Mouse (Mus musculus): ENCODE measurements around the gene Lnx2. TPM values are rescaled to one million over a fixed set of nuclear protein-coding genes. Genes with fewer than 3 reads are reported as not detected.

Gene Lnx2
- polyA plus RNA-seq, 1 experiment from 2014 or later = 3.3 TPM

DNA sequence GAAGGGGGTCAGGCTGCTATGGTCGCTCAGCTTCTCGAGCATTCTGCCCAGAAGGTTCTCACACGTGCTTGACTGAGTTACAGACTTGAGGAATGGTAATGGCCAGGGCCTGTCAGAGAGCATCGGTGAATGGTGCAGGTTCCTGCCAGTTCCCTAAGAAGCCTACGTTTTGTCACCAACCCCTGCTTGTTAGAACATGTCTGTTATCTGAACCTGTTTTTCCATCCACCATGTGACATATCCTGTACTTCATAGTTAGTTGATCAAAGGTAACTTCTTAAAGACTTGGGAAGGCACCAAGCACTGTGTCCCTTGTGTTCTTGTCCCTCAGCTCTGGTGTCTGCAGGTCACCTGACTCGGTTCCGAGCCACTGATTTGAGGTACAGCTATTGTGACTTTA lies 22.3 kb upstream of the Lnx2 start:
- 78% methylated on average over 7 of the region's 7 CpGs for WGBS (ENCODE audit: insufficient replicate concordance)
- ATAC-seq (ENCODE audit: low read depth) (no peak), DNase-seq (no peak)
- H3K36me3 ChIP-seq = peaks cover 49% of the 10 kb centered on the region
- no peak overlapping the region for H3K9ac ChIP-seq
- H3K9me3 ChIP-seq (replicated peaks) = no peaks in the 10 kb centered on the region
- no peak overlapping the region for H3K4me2 ChIP-seq
- H3K27me3 ChIP-seq = no peaks in the 10 kb centered on the region
- no peak overlapping the region for H3K4me3 ChIP-seq (replicated peaks)
- H3K4me1 ChIP-seq (replicated peaks) = no peaks in the 10 kb centered on the region
- no peak overlapping the region for H3K27ac ChIP-seq

DNA sequence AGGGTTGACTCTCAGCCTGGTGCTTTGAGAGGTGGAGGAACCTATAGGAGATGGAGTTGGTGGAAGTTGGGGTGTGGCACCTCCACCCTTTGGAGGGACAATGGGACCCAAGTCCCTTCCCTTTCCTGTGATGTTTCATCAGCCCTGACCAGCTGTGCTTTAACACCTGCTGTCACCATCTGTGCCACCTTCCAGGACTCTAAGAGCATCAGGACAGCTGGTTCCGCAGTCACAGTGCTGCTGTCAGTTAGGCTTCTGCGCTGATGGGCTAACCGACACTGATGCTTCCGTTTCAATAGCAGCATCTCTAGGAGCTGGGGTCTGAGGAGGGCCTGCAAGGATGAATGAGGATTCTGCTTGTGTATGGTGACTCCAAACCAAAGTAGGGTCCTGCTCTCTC lies 20.2 kb upstream of the Lnx2 start:
- Histone ChIP-seq H3K9ac (no peak overlapping the region), H3K9me3 (replicated peaks) (no peaks in the 10 kb centered on the region), H3K4me1 (replicated peaks) (no peaks in the 10 kb centered on the region), H3K36me3 (peaks cover 34% of the 10 kb centered on the region), H3K4me3 (replicated peaks) (no peak overlapping the region), H3K4me2 (no peak overlapping the region), H3K27me3 (no peaks in the 10 kb centered on the region), H3K27ac (no peak overlapping the region)
- ATAC-seq (ENCODE audit: low read depth) (no peak), DNase-seq (no peak)
- 91% methylated on average over 4 of the region's 4 CpGs for WGBS (ENCODE audit: insufficient replicate concordance)

DNA sequence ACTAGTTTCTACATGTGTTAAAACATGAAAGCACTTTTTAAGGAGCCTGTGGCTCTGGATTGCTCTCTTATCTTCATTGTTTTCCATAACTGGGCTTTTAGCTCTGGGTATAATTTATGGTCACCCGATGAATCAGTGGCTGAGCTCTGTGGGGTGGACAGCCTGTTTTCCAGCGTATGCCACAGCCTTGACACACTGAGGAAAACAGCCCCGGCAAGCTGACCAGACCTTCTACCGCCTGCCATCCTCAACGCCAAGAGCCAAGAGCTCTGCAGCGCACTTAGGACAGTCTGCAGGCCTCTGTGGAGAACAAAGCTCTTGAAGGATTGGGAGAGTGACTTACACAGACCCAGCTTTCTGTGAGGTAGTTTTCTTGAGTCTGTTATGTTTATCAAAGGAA lies 17.9 kb upstream of the Lnx2 start:
- Histone ChIP-seq H3K9me3 (replicated peaks) (no peaks in the 10 kb centered on the region), H3K9ac (no peak overlapping the region), H3K27me3 (no peaks in the 10 kb centered on the region), H3K27ac (no peak overlapping the region), H3K36me3 (peaks cover 22% of the 10 kb centered on the region), H3K4me3 (replicated peaks) (no peak overlapping the region), H3K4me2 (no peak overlapping the region), H3K4me1 (replicated peaks) (no peaks in the 10 kb centered on the region)
- ATAC-seq (ENCODE audit: low read depth) = no peak
- no peak for DNase-seq
- 83% methylated on average over 6 of the region's 6 CpGs for WGBS (ENCODE audit: insufficient replicate concordance)

DNA sequence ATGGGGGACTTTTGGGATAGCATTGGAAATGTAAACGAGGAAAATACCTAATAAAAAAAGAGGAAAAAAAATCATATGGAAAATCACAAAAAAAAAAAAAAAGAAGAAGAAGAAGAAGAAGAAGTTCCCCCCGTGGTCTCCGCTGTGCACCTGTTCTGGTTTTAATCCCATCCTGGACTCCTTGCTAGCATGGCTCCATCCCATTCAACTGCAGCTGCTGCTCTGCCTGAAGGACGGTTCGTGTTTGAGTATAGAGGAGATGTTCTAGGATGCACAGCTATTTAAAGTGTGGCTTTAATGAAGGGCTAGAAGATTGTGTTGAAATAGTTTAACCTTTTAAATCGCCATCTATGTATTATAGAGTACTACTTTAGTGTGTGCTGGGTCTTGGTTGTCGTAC lies 16.1 kb upstream of the Lnx2 start:
- Histone ChIP-seq H3K4me2 (no peak overlapping the region), H3K36me3 (peaks cover 25% of the 10 kb centered on the region), H3K27ac (no peak overlapping the region), H3K4me1 (replicated peaks) (no peaks in the 10 kb centered on the region), H3K9me3 (replicated peaks) (no peaks in the 10 kb centered on the region), H3K9ac (no peak overlapping the region), H3K4me3 (replicated peaks) (no peak overlapping the region), H3K27me3 (no peaks in the 10 kb centered on the region)
- ATAC-seq (ENCODE audit: low read depth) = no peak
- 82% methylated on average over 7 of the region's 7 CpGs for WGBS (ENCODE audit: insufficient replicate concordance)
- no peak for DNase-seq

DNA sequence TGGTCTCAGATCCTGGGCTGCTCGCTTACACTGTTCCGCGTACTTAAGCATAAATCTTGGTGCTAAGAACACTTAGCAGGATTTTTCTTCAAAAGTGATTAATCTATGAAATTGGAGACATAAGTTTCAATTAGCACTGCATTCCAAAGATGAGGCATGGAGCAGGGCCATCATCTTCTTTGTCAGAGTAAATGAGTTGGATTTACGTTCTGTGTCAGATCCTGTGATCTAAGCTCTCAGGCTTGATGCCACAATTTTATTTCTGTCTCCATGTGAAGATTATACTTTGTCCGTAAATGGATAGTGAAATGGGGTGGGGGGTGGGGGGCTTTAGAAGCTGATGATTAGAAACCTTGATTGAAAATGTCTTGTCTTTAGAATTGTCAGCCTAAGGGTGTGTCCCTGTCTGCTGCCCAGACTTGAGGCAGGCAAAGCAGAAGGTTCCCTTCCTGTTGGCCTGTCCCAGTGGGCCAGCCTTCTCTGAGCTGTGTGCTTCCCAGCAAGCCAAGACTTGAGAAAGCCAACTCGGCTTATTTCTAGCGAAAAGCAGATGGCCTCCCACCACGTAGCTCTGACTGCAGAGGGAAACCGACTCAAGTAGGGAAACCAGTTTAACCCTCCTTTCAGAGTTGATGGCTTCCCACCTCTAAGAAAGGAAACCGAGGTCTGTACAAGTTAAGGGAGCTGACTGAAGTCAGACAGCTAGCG lies 14.0 kb upstream of the Lnx2 start:
- H3K4me3 ChIP-seq (replicated peaks) = no peak overlapping the region
- H3K9ac ChIP-seq = no peak overlapping the region
- no peak overlapping the region for H3K27ac ChIP-seq
- DNase-seq = no peak
- 79% methylated on average over 11 of the region's 11 CpGs for WGBS (ENCODE audit: insufficient replicate concordance)
- H3K9me3 ChIP-seq (replicated peaks) = no peaks in the 10 kb centered on the region
- peaks cover 35% of the 10 kb centered on the region for H3K36me3 ChIP-seq
- no peak overlapping the region for H3K4me2 ChIP-seq
- H3K27me3 ChIP-seq = no peaks in the 10 kb centered on the region
- H3K4me1 ChIP-seq (replicated peaks) = no peaks in the 10 kb centered on the region
- no peak for ATAC-seq (ENCODE audit: low read depth)

DNA sequence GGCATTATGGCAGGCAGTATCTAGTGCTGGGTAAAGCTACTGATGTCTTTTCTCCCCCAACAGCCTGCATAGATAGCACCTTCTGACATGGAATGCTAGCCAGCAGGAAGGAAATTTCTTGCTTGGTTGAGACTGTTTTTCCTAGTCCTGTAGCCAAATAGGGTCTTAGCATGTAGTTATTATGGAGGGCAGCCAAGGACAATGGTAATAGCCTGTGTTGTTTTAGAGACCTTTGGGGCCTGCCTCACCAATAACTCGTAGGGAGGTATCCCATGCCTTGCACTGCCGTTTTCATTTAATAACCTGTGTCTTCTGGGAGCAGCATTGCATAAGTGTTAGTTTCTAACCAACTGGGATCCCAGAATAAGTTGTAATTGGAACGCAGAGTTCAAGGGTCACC lies 13.4 kb upstream of the Lnx2 start:
- no peaks in the 10 kb centered on the region for H3K9me3 ChIP-seq (replicated peaks)
- H3K36me3 ChIP-seq = peaks cover 37% of the 10 kb centered on the region
- H3K4me3 ChIP-seq (replicated peaks) = no peak overlapping the region
- H3K27me3 ChIP-seq = no peaks in the 10 kb centered on the region
- H3K9ac ChIP-seq = no peak overlapping the region
- WGBS (ENCODE audit: insufficient replicate concordance) = 72% methylated on average over 3 of the region's 3 CpGs
- no peak for DNase-seq
- H3K4me1 ChIP-seq (replicated peaks) = no peaks in the 10 kb centered on the region
- H3K4me2 ChIP-seq = no peak overlapping the region
- no peak for ATAC-seq (ENCODE audit: low read depth)
- no peak overlapping the region for H3K27ac ChIP-seq

DNA sequence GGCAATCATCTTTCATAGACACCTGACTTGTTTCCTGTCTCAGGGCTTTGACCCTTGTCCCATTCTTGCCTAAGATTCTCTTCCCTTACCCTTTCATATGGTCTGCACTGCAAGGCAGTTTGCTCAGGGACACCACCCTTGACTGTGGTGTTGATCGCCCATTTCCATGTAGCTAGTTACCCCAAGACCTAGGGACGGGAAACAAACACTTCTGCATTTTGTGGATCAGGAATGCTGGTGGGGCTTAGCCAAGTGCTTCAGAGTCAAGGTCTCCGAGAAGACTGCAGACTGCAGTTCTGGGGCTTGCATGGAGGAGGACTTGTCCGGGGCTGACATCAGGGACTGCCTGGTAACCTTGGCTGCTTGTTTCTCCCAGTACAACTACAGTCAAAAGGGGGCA lies 10.4 kb upstream of the Lnx2 start:
- no peak overlapping the region for H3K4me2 ChIP-seq
- peaks cover 40% of the 10 kb centered on the region for H3K36me3 ChIP-seq
- H3K9me3 ChIP-seq (replicated peaks) = no peaks in the 10 kb centered on the region
- H3K4me1 ChIP-seq (replicated peaks) = no peaks in the 10 kb centered on the region
- no peak for ATAC-seq (ENCODE audit: low read depth)
- H3K27me3 ChIP-seq = no peaks in the 10 kb centered on the region
- H3K27ac ChIP-seq = no peak overlapping the region
- H3K4me3 ChIP-seq (replicated peaks) = no peak overlapping the region
- DNase-seq = no peak
- WGBS (ENCODE audit: insufficient replicate concordance) = 80% methylated on average over 4 of the region's 4 CpGs
- H3K9ac ChIP-seq = no peak overlapping the region

DNA sequence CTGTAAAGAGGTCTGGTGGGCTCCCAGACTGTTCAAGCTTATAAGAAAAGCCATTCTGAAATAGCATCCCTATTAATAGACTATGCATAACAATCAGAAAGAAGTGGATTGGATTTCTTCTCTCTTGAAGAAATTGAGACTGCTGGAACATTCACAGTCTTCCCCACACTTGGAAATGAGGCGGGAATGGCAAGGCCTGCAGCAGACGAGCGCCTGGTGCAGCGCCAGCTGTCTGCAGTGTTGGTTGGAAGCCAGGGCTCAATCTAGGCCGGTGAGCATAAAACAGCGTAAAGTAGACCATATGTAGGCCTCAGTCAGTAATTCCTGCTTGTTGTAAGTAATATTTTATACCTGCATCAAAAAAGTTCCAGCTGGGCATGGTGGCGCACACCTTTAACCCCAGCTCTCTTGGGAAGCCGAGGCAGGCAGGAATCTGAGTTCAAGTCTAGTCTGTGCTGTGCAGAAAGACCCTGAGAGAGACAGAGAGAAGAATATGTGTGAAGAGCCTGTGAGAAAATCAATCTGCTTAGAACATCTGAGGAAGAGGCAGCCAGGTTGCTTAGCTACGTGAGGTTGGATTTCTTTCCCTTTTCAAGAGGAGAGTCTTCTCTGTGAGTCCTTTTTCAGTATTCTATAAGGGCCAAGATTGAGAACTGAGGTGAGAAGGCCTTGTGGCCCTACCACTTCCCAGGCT lies 9.0 kb upstream of the Lnx2 start:
- DNase-seq = no peak
- WGBS (ENCODE audit: insufficient replicate concordance) = 88% methylated on average over 9 of the region's 9 CpGs
- H3K36me3 ChIP-seq = peaks cover 48% of the 10 kb centered on the region
- no peak overlapping the region for H3K9ac ChIP-seq
- H3K4me3 ChIP-seq (replicated peaks) = no peak overlapping the region
- H3K4me1 ChIP-seq (replicated peaks) = no peaks in the 10 kb centered on the region
- no peak overlapping the region for H3K4me2 ChIP-seq
- H3K9me3 ChIP-seq (replicated peaks) = no peaks in the 10 kb centered on the region
- ATAC-seq (ENCODE audit: low read depth) = no peak
- no peaks in the 10 kb centered on the region for H3K27me3 ChIP-seq
- no peak overlapping the region for H3K27ac ChIP-seq

DNA sequence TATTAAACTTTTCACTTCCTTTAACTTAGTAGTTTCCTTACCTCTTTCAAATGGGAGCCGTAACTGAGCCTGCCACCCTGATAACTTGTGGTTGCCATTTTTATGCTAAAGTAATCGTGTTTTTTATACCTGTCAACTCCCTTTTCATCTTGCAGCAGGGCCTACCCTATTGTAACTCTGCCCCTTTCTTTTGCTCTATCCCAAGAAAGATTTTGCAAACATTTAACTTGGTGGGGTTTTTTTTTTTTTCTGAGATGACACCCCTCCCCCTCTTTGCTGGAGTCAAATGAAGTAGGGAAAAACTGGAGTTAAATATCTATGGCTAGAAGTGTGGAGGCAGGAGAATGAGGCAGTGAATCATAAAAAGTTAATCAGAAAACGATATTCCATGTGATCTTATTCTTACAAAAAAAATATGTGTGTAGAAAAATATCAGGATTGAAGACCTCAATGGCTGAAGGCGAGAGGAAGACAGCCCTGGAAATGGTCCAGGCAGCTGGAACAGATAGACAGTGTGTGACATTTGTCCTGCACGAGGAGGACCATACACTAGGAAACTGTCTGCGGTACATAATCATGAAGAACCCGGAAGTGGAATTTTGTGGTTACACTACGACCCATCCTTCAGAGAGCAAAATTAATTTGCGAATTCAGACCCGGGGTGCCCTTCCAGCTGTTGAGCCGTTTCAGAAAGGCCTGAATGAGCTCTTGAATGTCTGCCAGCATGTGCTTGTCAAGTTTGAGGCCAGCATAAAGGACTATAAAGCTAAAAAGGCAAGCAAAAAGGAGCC lies 1.9 kb upstream of the Lnx2 start:
- WGBS (ENCODE audit: insufficient replicate concordance) = 45% methylated on average over 11 of the region's 11 CpGs
- Histone ChIP-seq H3K4me2 (peak overlapping the region; percentile 98), H3K36me3 (peaks cover 26% of the 10 kb centered on the region), H3K27me3 (no peaks in the 10 kb centered on the region), H3K4me3 (replicated peaks) (peak overlapping the region; percentile 88), H3K9me3 (replicated peaks) (no peaks in the 10 kb centered on the region), H3K9ac (peak overlapping the region; percentile 89), H3K27ac (peak overlapping the region; percentile 76; the same call in 1 of the 2 replicates), H3K4me1 (replicated peaks) (peaks cover 44% of the 10 kb centered on the region)
- DNase-seq (no peak), ATAC-seq (ENCODE audit: low read depth) (no peak)

DNA sequence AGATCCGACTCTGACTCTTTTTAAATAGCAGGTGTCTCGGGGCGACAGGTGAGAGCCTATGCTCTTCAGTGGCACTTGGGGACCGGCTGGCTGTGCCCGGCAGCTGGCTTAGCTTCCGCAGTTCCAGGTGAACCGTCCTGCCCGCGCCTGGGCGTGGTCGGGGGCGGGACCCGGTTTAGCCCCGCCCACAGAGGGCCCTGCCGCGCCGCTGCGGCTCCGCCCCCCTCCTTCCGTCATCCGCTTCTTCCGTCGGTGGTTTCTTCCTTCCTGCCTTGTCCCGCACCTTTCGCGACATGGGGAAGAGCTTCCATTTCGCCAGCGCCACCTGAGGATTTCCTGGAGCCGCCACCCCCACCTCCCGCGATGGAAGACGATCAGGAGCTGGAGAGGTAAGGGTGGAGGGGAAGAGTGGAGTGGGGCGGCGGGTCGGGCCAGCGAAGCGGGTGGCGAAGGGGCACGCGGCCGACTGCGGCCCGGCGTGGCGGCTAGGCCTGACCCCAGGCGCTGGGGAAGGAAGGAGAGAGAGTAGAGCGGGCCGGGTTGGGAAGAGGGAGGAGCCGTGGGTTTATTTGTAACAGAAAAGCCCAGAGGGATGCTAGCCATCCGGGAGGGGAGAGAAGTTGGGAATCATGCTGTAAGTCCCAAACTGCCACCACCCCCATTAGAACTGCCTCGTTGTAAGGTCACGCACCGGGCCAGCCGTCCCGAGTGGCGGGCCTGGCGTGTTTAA lies 1.1 kb upstream of the Lnx2 start:
- peak overlapping the region; percentile 94 for H3K27ac ChIP-seq
- H3K27me3 ChIP-seq = no peaks in the 10 kb centered on the region
- peaks cover 52% of the 10 kb centered on the region for H3K4me1 ChIP-seq (replicated peaks)
- under 1% methylated on average over 56 of the region's 57 CpGs for WGBS (ENCODE audit: insufficient replicate concordance)
- peak overlapping the region; percentile 98 for H3K4me2 ChIP-seq
- peak; percentile 66 for ATAC-seq (ENCODE audit: low read depth)
- peak overlapping the region; percentile 89 for H3K9ac ChIP-seq
- H3K4me3 ChIP-seq (replicated peaks) = peak overlapping the region; percentile 88
- peaks cover 26% of the 10 kb centered on the region for H3K36me3 ChIP-seq
- peak; percentile 87 for DNase-seq
- H3K9me3 ChIP-seq (replicated peaks) = no peaks in the 10 kb centered on the region

DNA sequence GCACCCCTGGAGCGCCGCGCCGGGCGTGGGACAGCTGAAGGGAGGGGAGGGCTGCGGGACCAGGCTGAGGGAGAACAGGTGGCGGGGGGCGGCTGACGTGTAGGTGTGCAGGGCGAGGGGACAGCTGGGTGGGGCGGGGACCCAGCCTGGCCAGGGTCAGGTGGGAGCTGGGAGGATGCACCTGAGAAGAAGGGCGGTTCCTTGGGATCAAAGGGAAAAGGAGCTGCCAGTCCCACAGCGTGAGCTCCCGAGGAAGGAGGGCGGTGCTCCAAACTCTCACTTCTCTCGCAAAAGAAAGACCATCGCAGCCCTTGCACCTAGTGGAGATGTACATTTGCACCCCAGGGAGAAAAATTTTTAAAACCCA lies 396 bp upstream of the Lnx2 start, which contains the start of gene Polr1d:
TSS of gene Polr1d (plus strand) at position 252 of the 367 bp plus-strand sequence.
- H3K4me3 ChIP-seq (replicated peaks) = peak within 1 kb of the TSS; percentile 88
- no peaks in the 10 kb centered on the region for H3K27me3 ChIP-seq
- no peaks in the 10 kb centered on the region for H3K9me3 ChIP-seq (replicated peaks)
- ATAC-seq (ENCODE audit: low read depth) (peak; percentile 37), DNase-seq (no peak)
- H3K9ac ChIP-seq = peak within 1 kb of the TSS; percentile 89
- 0% methylated on average over 17 of the region's 17 CpGs for WGBS (ENCODE audit: insufficient replicate concordance)
- H3K4me2 ChIP-seq = peak within 1 kb of the TSS; percentile 98
- peaks cover 22% of the 10 kb centered on the region for H3K36me3 ChIP-seq
- H3K4me1 ChIP-seq (replicated peaks) = peaks cover 59% of the 10 kb centered on the region
- peak within 1 kb of the TSS; percentile 94 for H3K27ac ChIP-seq

Data from liver, embryonic 13.5 days (tissue).